ENCODE assay signal across 8 mouse cellular contexts in genomic region chr11:22587691-22588241, GRCm38 (mm10).
A peak's percentile ranks its signal among the peaks of the same experiment; 100 is the strongest.
DNase-seq lines count a peak whose midpoint lies in the region.

No protein-coding gene starts in this region.

- peaks cover 18% of the 10 kb centered on the region for H3K4me1 ChIP-seq in brown adipose tissue, adult 24 weeks (ENCODE audit: control insufficient read depth, insufficient read depth, insufficient read length, low read length)
- H3K4me1 ChIP-seq in heart, embryonic 10.5 days: peaks cover 31% of the 10 kb centered on the region

- H3K36me3 ChIP-seq in heart, embryonic 10.5 days: no peaks in the 10 kb centered on the region

- H3K27ac ChIP-seq in brown adipose tissue, adult 24 weeks (replicated peaks; ENCODE audit: low read depth, low read length): peak overlapping the region; percentile 53
- peak overlapping the region; percentile 42; the same call in 1 of the 2 replicates for H3K27ac ChIP-seq in heart, embryonic 10.5 days

- peak; percentile 17 for DNase-seq in 3T3-L1 (ENCODE audit: low read depth, low spot score)
- no peak for DNase-seq in heart, embryonic 10.5 days (ENCODE audit: low spot score)
- peak; percentile 58 for DNase-seq in kidney, adult 9 months
- peak; percentile 39 to 43 for DNase-seq in left cerebral cortex, postnatal 36 days (ENCODE audit: low spot score in 2 of 2)
- peak; percentile 18 for DNase-seq in retina, embryonic 14.5 days (ENCODE audit: low spot score)
- no peak for DNase-seq in ovary, postnatal 36 days (ENCODE audit: low spot score)
- no peak for DNase-seq in urinary bladder, adult 2 months (ENCODE audit: low spot score)

- no peaks in the 10 kb centered on the region for H3K9me3 ChIP-seq in heart, embryonic 10.5 days

- no peak overlapping the region for H3K4me3 ChIP-seq in brown adipose tissue, adult 24 weeks (ENCODE audit: insufficient read depth, low read depth, low read length)
- H3K4me3 ChIP-seq in heart, embryonic 10.5 days: no peak overlapping the region

- intact Hi-C loops in left cerebral cortex, postnatal 36 days (cut with DNase I): no loop called here

- WGBS in heart, embryonic 10.5 days: 49% methylated on average over 7 of the region's 7 CpGs

- H3K27me3 ChIP-seq in heart, embryonic 10.5 days (ENCODE audit: insufficient read depth, poor library complexity, severe bottlenecking): no peaks in the 10 kb centered on the region

Comparison
In these comparisons a context has a peak if more than half of its experiments do, and no peak if none do; other contexts are left out.
1. DNase-seq: peak in 3T3-L1 (single experiment), kidney, adult 9 months (single experiment), left cerebral cortex, postnatal 36 days (2 of 2) and retina, embryonic 14.5 days (single experiment); none in heart, embryonic 10.5 days (single experiment), ovary, postnatal 36 days (single experiment) and urinary bladder, adult 2 months (single experiment).